Mouse (Mus musculus) retina, embryonic 14.5 days (tissue): ENCODE data around the gene Rhbdf1.
A peak's percentile ranks its signal among the peaks of the same experiment; 100 is the strongest.

Experiments
- DNase-seq: peaks from one replicate; pipeline ENCODE4 v3.0.0-alpha.2; 2015; ENCODE audit warnings: low spot score

Gene Rhbdf1

GRCm38 (mm10) chr11:32221951-32222409 is at the start of gene Rhbdf1:
Gene Rhbdf1 (minus strand): TSS chr11:32222300.
- peak; percentile 63 for DNase-seq

- DNase-seq, result no peak
Observed at GRCm38 (mm10) chr11:32271178-32271577, 49.1 kb upstream of the Rhbdf1 start.

GRCm38 (mm10) chr11:32268952-32269351 is 46.9 kb upstream of the Rhbdf1 start:
- DNase-seq, result no peak

GRCm38 (mm10) chr11:32267964-32268363 is 45.9 kb upstream of the Rhbdf1 start:
- peak; percentile 14 for DNase-seq

- DNase-seq, result peak; percentile 97
Observed at GRCm38 (mm10) chr11:32267188-32267884, 45.2 kb upstream of the Rhbdf1 start, which contains the start of gene Nprl3. Gene Nprl3 (minus strand): TSS chr11:32267707.

- peak; percentile 11 for DNase-seq
Observed at GRCm38 (mm10) chr11:32266776-32267175, 44.7 kb upstream of the Rhbdf1 start.

- DNase-seq, result no peak
Observed at GRCm38 (mm10) chr11:32266194-32266593, 44.1 kb upstream of the Rhbdf1 start.

- no peak for DNase-seq
Observed at GRCm38 (mm10) chr11:32265117-32265738, 43.1 kb upstream of the Rhbdf1 start.

GRCm38 (mm10) chr11:32262674-32263415 is 40.7 kb upstream of the Rhbdf1 start:
- DNase-seq, result no peak

GRCm38 (mm10) chr11:32256566-32256965 is 34.5 kb upstream of the Rhbdf1 start:
- DNase-seq, result no peak

- no peak for DNase-seq
Observed at GRCm38 (mm10) chr11:32256146-32256545, 34.0 kb upstream of the Rhbdf1 start.

- no peak for DNase-seq
Observed at GRCm38 (mm10) chr11:32253121-32253520, 31.0 kb upstream of the Rhbdf1 start.

- DNase-seq, result no peak
Observed at GRCm38 (mm10) chr11:32250880-32251763, 29.0 kb upstream of the Rhbdf1 start.

- DNase-seq, result no peak
Observed at GRCm38 (mm10) chr11:32248350-32248749, 26.2 kb upstream of the Rhbdf1 start.

- no peak for DNase-seq
Observed at GRCm38 (mm10) chr11:32247068-32247467, 25.0 kb upstream of the Rhbdf1 start.

- DNase-seq, result no peak
Observed at GRCm38 (mm10) chr11:32245614-32246013, 23.5 kb upstream of the Rhbdf1 start.

GRCm38 (mm10) chr11:32244617-32245016 is 22.5 kb upstream of the Rhbdf1 start:
- no peak for DNase-seq

- DNase-seq, result no peak
Observed at GRCm38 (mm10) chr11:32244064-32244463, 22.0 kb upstream of the Rhbdf1 start.

- no peak for DNase-seq
Observed at GRCm38 (mm10) chr11:32243205-32243955, 21.3 kb upstream of the Rhbdf1 start.

- DNase-seq, result no peak
Observed at GRCm38 (mm10) chr11:32242209-32242608, 20.1 kb upstream of the Rhbdf1 start.

GRCm38 (mm10) chr11:32241391-32241790 is 19.3 kb upstream of the Rhbdf1 start:
- DNase-seq, result no peak
